Mouse (Mus musculus): ENCODE measurements around the gene P2rx1. TPM values are rescaled to one million over a fixed set of nuclear protein-coding genes. Genes with fewer than 3 reads are reported as not detected.

P2rx1 gene
- total and polyA plus RNA-seq, 2 experiments from 2014 or later: 0.16 to 0.55 TPM

- H3K4me3 ChIP-seq (ENCODE audit: low read depth, low read length): no peak overlapping the region
- H3K27ac ChIP-seq (ENCODE audit: low read depth, low read length): no peak overlapping the region
- WGBS: 89% methylated on average over 9 of the region's 9 CpGs
- no peaks in the 10 kb centered on the region for H3K27me3 ChIP-seq (ENCODE audit: insufficient read depth, low read length)
- no peak for TF ChIP-seq CTCF (IDR thresholded peaks at IDR 0.05)
- no peak overlapping the region for H3K4me2 ChIP-seq (ENCODE audit: low read depth, low read length, poor library complexity, severe bottlenecking)
- DNase-seq (ENCODE audit: low spot score) (no peak), ATAC-seq (ENCODE audit: low FRiP score) (no peak)
- no peaks in the 10 kb centered on the region for H3K4me1 ChIP-seq (ENCODE audit: insufficient read depth, low read length)
- no peaks in the 10 kb centered on the region for H3K9me3 ChIP-seq (ENCODE audit: low read length)
- no peak overlapping the region for H3K9ac ChIP-seq (replicated peaks; ENCODE audit: low read length, poor library complexity, severe bottlenecking)
- no peaks in the 10 kb centered on the region for H3K36me3 ChIP-seq (ENCODE audit: insufficient read depth, low read length)
Measured at GRCm38 (mm10) chr11:72982516-72982915, 16.4 kb upstream of the P2rx1 start.

DNA sequence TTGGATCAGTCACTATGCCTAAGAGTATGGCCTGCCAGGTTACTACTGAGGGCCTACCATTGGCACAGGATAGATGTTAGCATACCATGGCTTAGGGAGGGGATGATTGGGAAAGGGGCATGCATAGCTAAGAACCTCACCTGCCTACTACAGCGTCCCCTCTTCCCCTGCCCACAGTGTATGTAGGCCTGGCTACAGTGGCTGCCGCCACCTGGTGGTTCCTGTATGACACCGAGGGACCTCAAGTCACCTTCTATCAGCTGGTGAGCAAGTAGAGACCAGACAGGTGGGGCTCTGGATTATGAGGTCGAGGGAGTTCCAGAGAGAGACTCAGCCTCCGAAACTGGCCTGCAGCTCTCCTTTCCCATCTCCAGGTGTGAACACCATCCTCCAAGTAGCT lies 15.6 kb upstream of the P2rx1 start:
- no peaks in the 10 kb centered on the region for H3K36me3 ChIP-seq (ENCODE audit: insufficient read depth, low read length)
- no peaks in the 10 kb centered on the region for H3K9me3 ChIP-seq (ENCODE audit: low read length)
- H3K9ac ChIP-seq (replicated peaks; ENCODE audit: low read length, poor library complexity, severe bottlenecking): no peak overlapping the region
- H3K4me3 ChIP-seq (ENCODE audit: low read depth, low read length): no peak overlapping the region
- peak; percentile 54 for TF ChIP-seq CTCF (IDR thresholded peaks at IDR 0.05)
- no peak overlapping the region for H3K4me2 ChIP-seq (ENCODE audit: low read depth, low read length, poor library complexity, severe bottlenecking)
- no peak for DNase-seq (ENCODE audit: low spot score)
- H3K4me1 ChIP-seq (ENCODE audit: insufficient read depth, low read length): no peaks in the 10 kb centered on the region
- no peak for ATAC-seq (ENCODE audit: low FRiP score)
- H3K27ac ChIP-seq (ENCODE audit: low read depth, low read length): no peak overlapping the region
- no peaks in the 10 kb centered on the region for H3K27me3 ChIP-seq (ENCODE audit: insufficient read depth, low read length)
- WGBS: 47% methylated on average over 5 of the region's 5 CpGs

DNA sequence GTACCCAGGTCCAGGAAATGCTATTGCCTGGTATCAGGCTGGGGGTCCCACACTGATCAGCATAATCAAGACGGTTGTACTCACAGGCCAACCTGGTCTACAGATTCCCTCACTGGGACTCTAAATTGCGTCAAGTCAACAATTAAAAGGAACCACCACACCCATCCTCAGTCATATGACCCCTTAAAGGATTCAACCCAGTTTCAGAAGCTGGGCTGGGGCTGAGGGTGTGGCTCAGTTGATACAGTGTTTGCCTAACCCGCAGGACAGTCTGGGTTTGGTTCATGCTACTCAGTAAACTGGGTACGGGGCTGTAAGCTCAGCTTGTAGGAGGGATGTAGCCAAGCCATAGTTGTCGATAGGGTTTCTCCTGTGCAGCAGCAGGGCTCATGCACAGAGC lies 12.2 kb upstream of the P2rx1 start:
- Histone ChIP-seq H3K4me1 (ENCODE audit: insufficient read depth, low read length) (no peaks in the 10 kb centered on the region), H3K4me3 (ENCODE audit: low read depth, low read length) (no peak overlapping the region), H3K4me2 (ENCODE audit: low read depth, low read length, poor library complexity, severe bottlenecking) (no peak overlapping the region), H3K9ac (replicated peaks; ENCODE audit: low read length, poor library complexity, severe bottlenecking) (no peak overlapping the region), H3K36me3 (ENCODE audit: insufficient read depth, low read length) (no peaks in the 10 kb centered on the region), H3K9me3 (ENCODE audit: low read length) (no peaks in the 10 kb centered on the region), H3K27me3 (ENCODE audit: insufficient read depth, low read length) (no peaks in the 10 kb centered on the region), H3K27ac (ENCODE audit: low read depth, low read length) (no peak overlapping the region)
- ATAC-seq (ENCODE audit: low FRiP score): no peak
- DNase-seq (ENCODE audit: low spot score): no peak
- WGBS: 78% methylated on average over 5 of the region's 5 CpGs
- TF ChIP-seq CTCF (IDR thresholded peaks at IDR 0.05): no peak

GRCm38 (mm10) chr11:72987234-72987633 lies 11.7 kb upstream of the P2rx1 start:
- H3K4me2 ChIP-seq (ENCODE audit: low read depth, low read length, poor library complexity, severe bottlenecking): no peak overlapping the region
- ATAC-seq (ENCODE audit: low FRiP score) (no peak), DNase-seq (ENCODE audit: low spot score) (no peak)
- H3K36me3 ChIP-seq (ENCODE audit: insufficient read depth, low read length): no peaks in the 10 kb centered on the region
- no peak overlapping the region for H3K9ac ChIP-seq (replicated peaks; ENCODE audit: low read length, poor library complexity, severe bottlenecking)
- WGBS: 70% methylated on average over 5 of the region's 5 CpGs
- TF ChIP-seq CTCF (IDR thresholded peaks at IDR 0.05): no peak
- no peaks in the 10 kb centered on the region for H3K27me3 ChIP-seq (ENCODE audit: insufficient read depth, low read length)
- H3K27ac ChIP-seq (ENCODE audit: low read depth, low read length): no peak overlapping the region
- H3K4me1 ChIP-seq (ENCODE audit: insufficient read depth, low read length): no peaks in the 10 kb centered on the region
- no peak overlapping the region for H3K4me3 ChIP-seq (ENCODE audit: low read depth, low read length)
- H3K9me3 ChIP-seq (ENCODE audit: low read length): no peaks in the 10 kb centered on the region

DNA sequence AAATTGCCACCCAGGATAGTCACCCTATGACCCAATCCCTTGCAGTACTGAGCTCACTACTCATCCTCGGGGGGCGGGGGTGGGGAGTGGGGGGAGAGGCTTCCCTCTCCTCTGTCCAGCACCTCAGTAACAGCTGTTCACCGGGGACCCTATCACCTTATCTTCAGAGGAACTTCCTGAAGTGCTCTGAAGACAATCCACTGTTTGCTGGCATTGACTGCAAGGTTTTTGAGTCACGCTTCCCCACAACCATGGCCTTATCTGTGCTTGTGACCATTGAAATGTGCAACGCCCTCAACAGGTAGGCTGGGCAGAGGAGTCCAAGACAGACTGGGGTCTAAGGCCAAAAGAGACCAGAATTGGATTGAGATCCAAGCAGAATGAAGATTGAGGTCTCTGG lies 11.1 kb upstream of the P2rx1 start:
- no peak for ATAC-seq (ENCODE audit: low FRiP score)
- Histone ChIP-seq H3K27me3 (ENCODE audit: insufficient read depth, low read length) (no peaks in the 10 kb centered on the region), H3K4me1 (ENCODE audit: insufficient read depth, low read length) (no peaks in the 10 kb centered on the region), H3K9me3 (ENCODE audit: low read length) (no peaks in the 10 kb centered on the region), H3K9ac (replicated peaks; ENCODE audit: low read length, poor library complexity, severe bottlenecking) (no peak overlapping the region), H3K36me3 (ENCODE audit: insufficient read depth, low read length) (no peaks in the 10 kb centered on the region), H3K4me2 (ENCODE audit: low read depth, low read length, poor library complexity, severe bottlenecking) (no peak overlapping the region), H3K4me3 (ENCODE audit: low read depth, low read length) (no peak overlapping the region), H3K27ac (ENCODE audit: low read depth, low read length) (no peak overlapping the region)
- WGBS: 80% methylated on average over 5 of the region's 5 CpGs
- no peak for TF ChIP-seq CTCF (IDR thresholded peaks at IDR 0.05)
- no peak for DNase-seq (ENCODE audit: low spot score)

- DNase-seq (ENCODE audit: low spot score): no peak
- H3K9ac ChIP-seq (replicated peaks; ENCODE audit: low read length, poor library complexity, severe bottlenecking): no peak overlapping the region
- no peak overlapping the region for H3K4me3 ChIP-seq (ENCODE audit: low read depth, low read length)
- no peaks in the 10 kb centered on the region for H3K9me3 ChIP-seq (ENCODE audit: low read length)
- H3K27me3 ChIP-seq (ENCODE audit: insufficient read depth, low read length): no peaks in the 10 kb centered on the region
- no peaks in the 10 kb centered on the region for H3K36me3 ChIP-seq (ENCODE audit: insufficient read depth, low read length)
- 91% methylated on average over 6 of the region's 6 CpGs for WGBS
- H3K4me2 ChIP-seq (ENCODE audit: low read depth, low read length, poor library complexity, severe bottlenecking): no peak overlapping the region
- no peaks in the 10 kb centered on the region for H3K4me1 ChIP-seq (ENCODE audit: insufficient read depth, low read length)
- no peak for TF ChIP-seq CTCF (IDR thresholded peaks at IDR 0.05)
- no peak for ATAC-seq (ENCODE audit: low FRiP score)
- no peak overlapping the region for H3K27ac ChIP-seq (ENCODE audit: low read depth, low read length)
Measured at GRCm38 (mm10) chr11:72989044-72989443, 9.9 kb upstream of the P2rx1 start.
